Mouse (Mus musculus) cerebellum, postnatal 14 days (tissue): ENCODE results near the gene Cacna1i.
A peak's percentile ranks its signal among the peaks of the same experiment; 100 is the strongest.

Experiments used
- DNase-seq, 2 experiments: peaks; one replicate each; pipeline ENCODE4 v3.0.0; 2021; ENCODE audit warnings: mixed read lengths in 2 of 2

Cacna1i gene

GRCm38 (mm10) chr15:80286851-80287415 is at the start of gene Cacna1i:
Cacna1i (plus strand) TSS chr15:80287238.
- DNase-seq: peak; percentile 80 to 82

GRCm38 (mm10) chr15:80248135-80248534 is 38.9 kb upstream of the Cacna1i start:
- no peak for DNase-seq

- DNase-seq: no peak
Observed at GRCm38 (mm10) chr15:80248596-80248995, 38.4 kb upstream of the Cacna1i start.

GRCm38 (mm10) chr15:80249672-80250071 is 37.4 kb upstream of the Cacna1i start:
- no peak for DNase-seq

- DNase-seq: no peak
Observed at GRCm38 (mm10) chr15:80250586-80250985, 36.5 kb upstream of the Cacna1i start.

GRCm38 (mm10) chr15:80253530-80253929 is 33.5 kb upstream of the Cacna1i start:
- no peak for DNase-seq

- peak; percentile 49 to 63 for DNase-seq
Observed at GRCm38 (mm10) chr15:80254207-80254606, 32.8 kb upstream of the Cacna1i start.

- peak; percentile 99 to 100 for DNase-seq
Observed at GRCm38 (mm10) chr15:80254847-80255645, 32.0 kb upstream of the Cacna1i start, which contains the start of gene Atf4. Atf4 (plus strand) TSS chr15:80255184.

- DNase-seq: peak; percentile 86 to 93
Observed at GRCm38 (mm10) chr15:80255646-80256121, 31.4 kb upstream of the Cacna1i start.

GRCm38 (mm10) chr15:80256242-80256641 is 30.8 kb upstream of the Cacna1i start:
- DNase-seq: peak; percentile 46 to 48

GRCm38 (mm10) chr15:80256656-80257601 is 30.1 kb upstream of the Cacna1i start:
- no peak for DNase-seq

GRCm38 (mm10) chr15:80257602-80258239 is 29.3 kb upstream of the Cacna1i start:
- DNase-seq: peak; percentile 67 to 70

GRCm38 (mm10) chr15:80258240-80259170 is 28.5 kb upstream of the Cacna1i start:
- no peak for DNase-seq

GRCm38 (mm10) chr15:80259406-80260045 is 27.5 kb upstream of the Cacna1i start:
- no peak for DNase-seq

- peak; percentile 95 to 96 for DNase-seq
Observed at GRCm38 (mm10) chr15:80260677-80261076, 26.4 kb upstream of the Cacna1i start.

GRCm38 (mm10) chr15:80261100-80261499 is 25.9 kb upstream of the Cacna1i start:
- DNase-seq: no peak

- peak; percentile 91 to 92 for DNase-seq
Observed at GRCm38 (mm10) chr15:80263610-80264575, 23.1 kb upstream of the Cacna1i start, which contains the start of gene Rps19bp1. Rps19bp1 (minus strand) TSS chr15:80264315.

- peak; percentile 93 to 95 for DNase-seq
Observed at GRCm38 (mm10) chr15:80266281-80266680, 20.8 kb upstream of the Cacna1i start.

GRCm38 (mm10) chr15:80271858-80272396 is 15.1 kb upstream of the Cacna1i start:
- DNase-seq: no peak
